Mouse (Mus musculus) liver, adult 2 months (tissue): ENCODE results near the gene Ltbp1.

Source experiments
- CTCF ChIP-seq: fragments of 200-500 bp; IDR thresholded peaks from 2 replicates; pipeline ENCODE4 v1.5.1; 2011; ENCODE audit warnings: low read depth, low read length, control low read depth
- POLR2A ChIP-seq: fragments of 200-500 bp; IDR thresholded peaks from 2 replicates; pipeline ENCODE4 v1.6.1; 2011; ENCODE audit warnings: low read length, control low read depth; ENCODE audit not compliant: insufficient read depth; ENCODE audit errors: extremely low read depth

DNA sequence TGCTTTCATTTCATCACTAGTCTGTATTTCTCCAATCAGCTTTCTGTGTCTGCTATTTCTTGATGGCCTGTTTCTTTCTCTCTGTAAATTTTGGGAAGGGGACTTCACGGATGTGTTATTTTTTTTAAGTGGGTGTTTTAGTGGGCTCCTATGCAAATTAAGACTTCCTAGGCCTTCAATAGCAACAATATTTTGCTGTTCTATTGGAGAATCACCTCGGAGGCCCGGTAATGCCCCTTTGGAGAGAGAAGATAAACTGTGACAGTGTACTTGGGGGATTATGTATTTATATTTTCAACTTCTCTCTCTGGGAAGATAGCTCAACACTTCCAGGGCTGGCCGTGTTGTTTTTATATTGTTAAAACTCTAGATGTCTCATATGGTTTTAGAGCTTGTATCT, 383.0 kb downstream of the Ltbp1 start:
- TF ChIP-seq CTCF (no peak), POLR2A (no peak)
